Mouse (Mus musculus): Measurements from ENCODE around the gene Bves. TPM values are rescaled to one million over a fixed set of nuclear protein-coding genes. Genes with fewer than 3 reads are reported as not detected.
"Not testable (repeated sequence)": the region's sequence is repeated elsewhere in the genome, so short reads cannot be mapped to it uniquely, and the experiment has no call there.

Gene Bves
- 35.4 TPM for polyA plus RNA-seq (2012; fragmentation: generic; extraction: Trizol)
- long read RNA-seq, experiment 1, full-length matches to known transcripts, result 83 of 116 reads
- long read RNA-seq, experiment 1, partial matches to known transcripts, result 11 of 116 reads
- long read RNA-seq, experiment 1, other reads (novel, unspliced or antisense), result 22 of 116 reads
- long read RNA-seq, experiment 2, full-length matches to known transcripts, result 135 of 184 reads
- long read RNA-seq, experiment 2, partial matches to known transcripts, result 9 of 184 reads
- long read RNA-seq, experiment 2, other reads (novel, unspliced or antisense), result 40 of 184 reads

GRCm38 (mm10) chr10:45335434-45336422, at the start of gene Bves:
Bves (plus strand) TSS chr10:45335772.
- Histone ChIP-seq H3K79me2 (ENCODE audit: control insufficient read depth, insufficient read depth) (peaks cover 47% of the 10 kb centered on the region), H3ac (ENCODE audit: control insufficient read depth, insufficient read length, low read depth) (peak within 1 kb of the TSS; percentile 88), H3K4me3 (ENCODE audit: insufficient read depth, poor library complexity, severe bottlenecking) (peak within 1 kb of the TSS; percentile 66), H3K27me3 (ENCODE audit: control insufficient read depth, insufficient read depth, insufficient read length) (no peaks in the 10 kb centered on the region), H3K36me3 (ENCODE audit: control insufficient read depth, insufficient read depth) (peaks cover 20% of the 10 kb centered on the region), H3K79me3 (ENCODE audit: low read depth) (peaks cover 29% of the 10 kb centered on the region)
- TF ChIP-seq CEBPB (IDR thresholded peaks at IDR 0.05; ENCODE audit: low read depth) (no peak), MYOG (IDR thresholded peaks at IDR 0.05; ENCODE audit: control insufficient read depth, extremely low read depth, insufficient read length) (no peak), FOSL1 (IDR thresholded peaks at IDR 0.05; ENCODE audit: insufficient read depth, low read length, poor library complexity, severe bottlenecking) (no peak), MAX (IDR thresholded peaks at IDR 0.05) (no peak), CTCF (IDR thresholded peaks at IDR 0.05; ENCODE audit: control insufficient read depth, insufficient read depth, insufficient read length) (peak; percentile 8), USF1 (IDR thresholded peaks at IDR 0.05; ENCODE audit: low read depth) (no peak), MYOD1 (IDR thresholded peaks at IDR 0.05; ENCODE audit: control insufficient read depth, insufficient read length, low read depth) (no peak)

DNA sequence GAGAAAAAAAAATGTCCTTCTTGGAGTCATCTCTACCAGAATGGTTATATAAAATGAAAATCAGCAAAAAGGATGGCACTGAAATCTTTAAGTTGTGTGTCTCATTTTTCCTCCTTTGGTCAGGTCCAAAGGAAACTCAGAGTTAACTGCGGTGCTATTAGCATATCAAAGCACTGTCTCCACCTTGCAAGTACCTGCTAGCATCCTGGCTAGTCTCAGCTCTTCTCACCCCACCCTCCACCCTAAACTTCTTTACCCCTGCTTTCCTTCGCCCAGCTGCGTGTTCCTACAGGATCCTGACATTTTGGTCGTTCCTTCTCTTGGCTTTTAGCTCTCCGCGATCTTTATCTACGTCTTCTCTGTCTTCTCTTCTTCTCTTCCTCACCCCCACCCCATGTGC, 47.2 kb upstream of the Bves start:
- no peaks in the 10 kb centered on the region for H3K27me3 ChIP-seq (ENCODE audit: control insufficient read depth, insufficient read depth, insufficient read length)
- H3K79me3 ChIP-seq (ENCODE audit: low read depth), result peaks cover 29% of the 10 kb centered on the region
- H3ac ChIP-seq (ENCODE audit: control insufficient read depth, insufficient read length, low read depth), result no peak overlapping the region
- no peak overlapping the region for H3K4me3 ChIP-seq (ENCODE audit: insufficient read depth, poor library complexity, severe bottlenecking)
- no peaks in the 10 kb centered on the region for H3K36me3 ChIP-seq (ENCODE audit: control insufficient read depth, insufficient read depth)
- TF ChIP-seq USF1 (IDR thresholded peaks at IDR 0.05; ENCODE audit: low read depth), result no peak
- H3K79me2 ChIP-seq (ENCODE audit: control insufficient read depth, insufficient read depth), result peaks cover 53% of the 10 kb centered on the region

DNA sequence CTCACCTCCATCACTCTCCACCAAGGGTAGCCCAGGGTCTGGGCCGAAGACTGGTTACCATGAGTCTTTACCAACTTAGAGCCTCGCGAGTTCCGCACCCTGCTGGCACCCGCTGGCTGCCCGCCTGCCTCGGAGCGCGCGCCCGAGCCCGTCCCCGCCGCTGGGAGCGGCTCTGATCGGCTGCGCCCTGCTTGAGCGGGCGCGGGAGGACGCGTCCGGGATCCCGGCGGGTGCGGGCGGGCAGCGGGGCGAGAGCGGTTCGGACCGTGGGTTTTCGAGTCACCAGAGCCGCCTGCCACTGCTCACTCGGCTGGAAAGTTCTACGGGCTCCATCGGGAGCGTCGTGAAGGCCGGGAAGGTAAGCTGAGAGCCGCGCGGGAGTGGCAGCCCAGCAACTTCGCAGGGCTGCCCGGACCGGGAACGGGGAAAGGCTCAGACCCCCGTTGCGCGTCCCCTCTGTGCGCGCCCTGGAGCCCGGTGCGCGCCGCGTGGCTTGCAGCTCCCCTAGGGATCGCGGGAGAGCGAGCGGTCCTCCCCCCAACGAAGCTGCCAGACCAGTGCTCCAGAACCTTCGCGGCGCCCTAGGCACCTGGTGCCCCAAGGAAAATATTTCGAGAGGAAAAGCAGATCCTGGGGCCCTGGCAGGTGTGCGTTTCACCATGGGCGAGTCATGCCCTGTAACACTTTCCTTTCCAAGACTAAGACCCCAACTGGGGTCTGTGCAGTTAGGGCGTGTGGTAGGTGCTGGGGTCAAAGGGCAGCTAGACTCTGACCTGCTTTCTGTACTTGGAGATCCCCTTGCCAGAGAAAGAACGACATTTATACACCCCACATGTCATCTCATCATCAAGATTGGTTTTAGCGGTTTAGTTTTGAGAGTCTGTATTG, 46.1 kb upstream of the Bves start:
- no peak for TF ChIP-seq MYOD1 (IDR thresholded peaks at IDR 0.05; ENCODE audit: control insufficient read depth, insufficient read length, low read depth)
- TF ChIP-seq USF1 (IDR thresholded peaks at IDR 0.05; ENCODE audit: low read depth), result no peak
- TF ChIP-seq MAX (IDR thresholded peaks at IDR 0.05), result no peak
- no peak for TF ChIP-seq CTCF (IDR thresholded peaks at IDR 0.05; ENCODE audit: control insufficient read depth, insufficient read depth, insufficient read length)
- TF ChIP-seq CEBPB (IDR thresholded peaks at IDR 0.05; ENCODE audit: low read depth), result no peak
- TF ChIP-seq FOSL1 (IDR thresholded peaks at IDR 0.05; ENCODE audit: insufficient read depth, low read length, poor library complexity, severe bottlenecking), result no peak
- TF ChIP-seq MYOG (IDR thresholded peaks at IDR 0.05; ENCODE audit: control insufficient read depth, extremely low read depth, insufficient read length), result no peak

DNA sequence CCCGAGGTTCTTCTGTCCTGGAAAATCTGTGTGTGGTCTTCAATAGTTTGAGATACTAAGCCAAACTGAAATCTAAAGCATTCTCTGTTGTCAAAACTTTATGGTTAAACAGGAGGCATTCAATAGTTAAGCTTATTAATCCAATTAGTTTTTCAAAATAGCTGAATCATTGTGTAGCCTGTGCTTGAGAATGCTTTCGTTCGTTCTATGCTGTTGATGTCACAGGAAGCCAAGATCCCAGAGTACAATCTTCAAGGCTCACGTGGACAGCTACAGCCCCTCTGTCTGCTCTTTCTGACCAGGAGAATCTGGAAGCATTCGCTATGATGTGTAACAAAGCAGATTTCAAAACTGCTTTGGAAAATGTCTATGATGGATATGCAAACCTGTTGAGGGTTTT, 45.0 kb upstream of the Bves start:
- peaks cover 75% of the 10 kb centered on the region for H3K79me2 ChIP-seq (ENCODE audit: control insufficient read depth, insufficient read depth)
- H3K79me3 ChIP-seq (ENCODE audit: low read depth), result peaks cover 49% of the 10 kb centered on the region
- no peaks in the 10 kb centered on the region for H3K36me3 ChIP-seq (ENCODE audit: control insufficient read depth, insufficient read depth)
- H3ac ChIP-seq (ENCODE audit: control insufficient read depth, insufficient read length, low read depth), result no peak overlapping the region
- H3K4me3 ChIP-seq (ENCODE audit: insufficient read depth, poor library complexity, severe bottlenecking), result no peak overlapping the region
- TF ChIP-seq MYOG (IDR thresholded peaks at IDR 0.05; ENCODE audit: control insufficient read depth, extremely low read depth, insufficient read length) (no peak), CTCF (IDR thresholded peaks at IDR 0.05; ENCODE audit: control insufficient read depth, insufficient read depth, insufficient read length) (no peak), USF1 (IDR thresholded peaks at IDR 0.05; ENCODE audit: low read depth) (peak; percentile 74), MAX (IDR thresholded peaks at IDR 0.05) (peak; percentile 50)
- H3K27me3 ChIP-seq (ENCODE audit: control insufficient read depth, insufficient read depth, insufficient read length), result no peaks in the 10 kb centered on the region

More for the DNA sequence above, 46.1 kb upstream of the Bves start:
- H3ac ChIP-seq (ENCODE audit: control insufficient read depth, insufficient read length, low read depth), result peak overlapping the region; percentile 96
- peak overlapping the region; percentile 50 for H3K4me3 ChIP-seq (ENCODE audit: insufficient read depth, poor library complexity, severe bottlenecking)
- peaks cover 40% of the 10 kb centered on the region for H3K79me3 ChIP-seq (ENCODE audit: low read depth)
- no peaks in the 10 kb centered on the region for H3K27me3 ChIP-seq (ENCODE audit: control insufficient read depth, insufficient read depth, insufficient read length)
- no peaks in the 10 kb centered on the region for H3K36me3 ChIP-seq (ENCODE audit: control insufficient read depth, insufficient read depth)
- peaks cover 64% of the 10 kb centered on the region for H3K79me2 ChIP-seq (ENCODE audit: control insufficient read depth, insufficient read depth)

DNA sequence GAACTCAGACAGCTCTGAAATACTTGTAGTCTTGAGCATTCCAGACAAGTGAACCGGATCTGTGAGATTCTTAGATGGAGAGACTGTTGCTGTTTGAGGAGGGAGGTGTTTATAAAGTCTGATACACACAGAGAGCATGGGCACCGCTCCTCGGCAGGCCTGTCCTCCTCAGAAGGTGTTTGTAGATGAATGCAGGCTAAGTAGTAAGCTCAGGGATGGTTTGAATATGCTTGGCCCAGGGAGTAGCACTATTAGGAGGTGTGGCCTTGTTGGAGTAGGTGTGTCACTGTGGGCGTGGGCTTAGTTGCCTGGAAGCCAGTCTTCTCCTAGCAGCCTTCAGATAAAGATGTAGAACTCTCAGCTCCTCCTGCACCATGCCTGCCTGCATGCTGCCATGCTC, 43.4 kb upstream of the Bves start:
- not testable (repeated sequence) for H3ac ChIP-seq (ENCODE audit: control insufficient read depth, insufficient read length, low read depth); H3K4me3 ChIP-seq (ENCODE audit: insufficient read depth, poor library complexity, severe bottlenecking); H3K27me3 ChIP-seq (ENCODE audit: control insufficient read depth, insufficient read depth, insufficient read length); H3K36me3 ChIP-seq (ENCODE audit: control insufficient read depth, insufficient read depth)
- peaks cover 91% of the 10 kb centered on the region for H3K79me2 ChIP-seq (ENCODE audit: control insufficient read depth, insufficient read depth)
- H3K79me3 ChIP-seq (ENCODE audit: low read depth), result peaks cover 59% of the 10 kb centered on the region
